Mouse (Mus musculus): Measurements from ENCODE around the gene Slc10a7.
A peak's percentile ranks its signal among the peaks of the same experiment; 100 is the strongest.
"Not testable (repeated sequence)": the region's sequence is repeated elsewhere in the genome, so short reads cannot be mapped to it uniquely, and the experiment has no call there.

The Slc10a7 gene

DNA sequence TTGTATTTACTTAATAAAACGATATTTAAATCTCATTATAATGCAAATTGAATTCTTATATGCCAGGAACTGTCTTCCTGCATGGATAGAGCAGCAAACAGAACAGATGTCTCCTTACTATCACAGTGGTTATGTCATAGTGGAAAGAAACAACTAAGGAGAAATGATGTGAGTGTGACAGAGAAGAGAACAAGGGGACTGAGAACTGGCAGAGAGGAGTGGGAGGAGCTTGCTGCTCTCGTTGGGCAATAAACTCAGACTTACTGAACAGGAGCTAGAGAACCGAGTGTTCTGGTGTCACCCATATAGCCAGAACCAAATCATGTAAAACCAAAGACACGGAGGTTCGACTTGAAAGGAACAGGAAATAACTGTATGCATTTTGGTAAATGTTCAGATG lies 158.3 kb downstream of the Slc10a7 start:
- no peak for DNase-seq (ENCODE audit: low read depth, low spot score)

GRCm38 (mm10) chr8:78668206-78668605 lies 159.1 kb downstream of the Slc10a7 start:
- DNase-seq (ENCODE audit: low read depth, low spot score): no peak

GRCm38 (mm10) chr8:78670241-78670640 lies 161.1 kb downstream of the Slc10a7 start:
- DNase-seq (ENCODE audit: low read depth, low spot score): no peak

DNA sequence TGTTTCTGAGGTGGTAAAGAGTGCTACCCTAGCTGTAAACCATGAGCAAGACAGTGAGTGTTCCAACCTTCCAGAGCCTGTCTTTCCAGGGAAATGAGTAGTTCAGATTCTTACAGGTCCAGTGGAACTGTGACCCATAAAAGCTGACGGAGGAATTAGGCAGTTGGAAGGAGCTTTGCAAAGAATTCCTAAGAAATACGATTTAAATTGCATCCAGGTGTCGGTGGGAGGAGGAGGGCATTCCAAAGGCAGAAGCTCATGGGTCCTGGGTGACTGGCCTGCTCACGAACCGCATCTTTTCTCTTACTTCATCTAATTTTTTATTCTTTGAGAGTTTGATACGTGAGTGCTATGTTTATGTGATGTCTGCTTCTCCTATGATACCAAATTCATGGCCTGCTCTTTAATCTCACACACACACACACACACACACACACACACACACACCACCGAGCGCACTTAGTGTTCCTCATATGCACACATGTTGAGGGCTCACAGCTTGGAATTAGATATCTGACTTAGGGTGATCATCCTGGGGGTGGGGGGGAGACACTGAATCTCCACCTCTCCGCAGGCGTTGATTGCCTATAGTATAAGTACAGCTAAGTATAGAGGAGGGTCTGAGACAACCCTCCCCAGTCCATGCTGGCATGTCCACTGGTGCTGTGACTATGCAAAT lies 169.5 kb downstream of the Slc10a7 start:
- no peak for DNase-seq (ENCODE audit: low read depth, low spot score)

DNA sequence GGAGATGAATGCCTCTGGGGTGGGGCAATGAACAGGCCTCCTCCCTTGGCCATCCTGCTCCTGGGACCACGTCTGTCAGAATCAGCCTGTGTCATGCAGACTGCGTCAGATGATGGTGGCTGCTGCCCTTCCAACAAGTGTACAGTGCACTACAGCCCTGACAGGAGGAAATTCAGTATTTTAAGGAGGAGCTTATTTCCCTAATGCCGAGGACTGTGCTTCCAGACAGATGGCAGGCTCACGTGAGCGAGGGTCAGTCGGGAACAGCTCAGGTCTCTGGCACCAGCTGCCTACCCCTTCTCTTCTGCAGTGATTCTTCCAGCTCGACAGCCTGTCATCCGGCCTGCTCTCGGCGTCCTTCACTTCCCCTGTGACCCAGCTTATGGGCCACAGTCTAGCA lies 181.6 kb downstream of the Slc10a7 start:
- DNase-seq (ENCODE audit: low read depth, low spot score): no peak

GRCm38 (mm10) chr8:78698331-78698741 lies 189.2 kb downstream of the Slc10a7 start:
- DNase-seq (ENCODE audit: low read depth, low spot score): peak; percentile 57

- no peak for DNase-seq (ENCODE audit: low read depth, low spot score)
Measured at GRCm38 (mm10) chr8:78703068-78703820, 194.1 kb downstream of the Slc10a7 start.

DNA sequence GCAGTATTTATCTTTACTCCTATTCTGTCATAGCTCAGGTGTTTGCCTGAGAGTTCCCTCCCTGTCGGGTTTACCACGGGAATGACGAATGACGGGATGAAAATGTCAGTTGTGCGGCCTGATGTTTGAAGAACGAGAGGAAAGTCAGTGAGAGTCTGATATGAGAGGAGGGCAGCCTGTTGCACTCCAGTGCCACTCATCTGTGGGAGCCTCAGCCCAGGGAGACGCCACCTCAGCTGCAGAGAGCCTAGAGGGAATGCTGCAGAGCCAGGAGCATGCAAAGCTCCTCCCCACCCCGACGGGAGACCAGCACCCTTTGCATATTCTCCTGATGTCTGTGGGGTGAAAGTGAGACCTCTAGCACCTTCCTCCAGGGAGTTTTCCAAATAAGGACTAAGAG lies 196.8 kb downstream of the Slc10a7 start:
- DNase-seq (ENCODE audit: low read depth, low spot score): no peak

GRCm38 (mm10) chr8:78709948-78710644 lies 200.9 kb downstream of the Slc10a7 start:
- no peak for DNase-seq (ENCODE audit: low read depth, low spot score)

GRCm38 (mm10) chr8:78710961-78711360 lies 201.8 kb downstream of the Slc10a7 start:
- DNase-seq (ENCODE audit: low read depth, low spot score): no peak

- no peak for DNase-seq (ENCODE audit: low read depth, low spot score)
Measured at GRCm38 (mm10) chr8:78714880-78715279, 205.7 kb downstream of the Slc10a7 start.

DNA sequence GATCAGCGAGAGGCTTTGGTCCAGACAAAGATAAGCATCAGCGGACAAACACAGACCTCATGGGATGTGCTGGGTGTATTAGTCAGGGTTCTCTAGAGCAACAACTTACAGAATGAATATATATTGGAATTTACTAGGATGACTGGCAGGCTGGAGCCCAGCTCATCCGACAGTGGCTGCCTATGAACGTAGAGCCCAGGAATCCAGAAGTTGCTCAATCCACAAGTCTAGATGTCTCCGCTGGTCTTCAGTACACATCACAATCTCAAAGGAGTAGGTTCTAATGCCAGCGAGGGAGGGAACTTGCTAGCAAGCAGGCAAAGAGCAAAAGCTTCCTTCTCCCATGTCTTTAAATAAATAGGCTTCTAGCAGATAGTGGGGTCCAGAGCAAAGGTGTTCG lies 207.4 kb downstream of the Slc10a7 start:
- no peak for DNase-seq (ENCODE audit: low read depth, low spot score)

- not testable (repeated sequence) for DNase-seq (ENCODE audit: low read depth, low spot score)
Measured at GRCm38 (mm10) chr8:78717191-78717590, 208.0 kb downstream of the Slc10a7 start.

DNA sequence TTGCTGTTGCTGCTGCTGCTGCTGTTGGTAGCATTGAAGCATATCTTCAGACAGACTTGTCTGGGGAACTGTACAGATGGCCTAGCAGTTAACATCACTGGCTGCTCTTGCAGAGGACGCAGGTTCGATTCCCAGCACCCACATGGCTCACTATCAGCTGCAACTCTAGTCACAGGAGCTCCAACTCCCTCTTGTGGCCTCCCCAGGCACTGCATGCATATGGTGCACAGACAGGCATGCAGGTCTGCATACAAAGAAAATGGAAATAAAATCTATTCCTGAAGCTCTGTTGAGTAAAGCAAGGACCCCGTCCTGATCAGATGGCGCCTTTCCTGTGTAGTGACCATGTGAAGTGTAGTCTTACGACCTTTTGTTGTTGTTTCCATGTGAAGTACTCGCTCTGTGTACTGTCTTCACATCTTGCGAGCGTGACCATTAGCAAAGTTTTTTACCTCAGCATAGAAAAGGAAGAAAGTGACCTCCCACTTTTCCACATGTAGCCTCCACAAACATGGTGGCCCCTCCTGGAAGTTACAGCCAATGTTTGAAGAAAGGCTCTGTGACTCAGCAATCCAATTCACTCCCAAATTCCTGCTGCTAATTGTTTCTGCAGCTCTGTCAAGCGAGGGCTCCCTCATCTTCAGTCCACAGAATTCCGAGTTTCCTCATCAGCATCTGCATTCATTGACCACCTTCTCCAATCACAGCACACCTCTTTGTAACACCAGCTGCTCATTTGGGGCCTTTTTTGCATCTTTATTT lies 210.3 kb downstream of the Slc10a7 start:
- DNase-seq (ENCODE audit: low read depth, low spot score): no peak

DNA sequence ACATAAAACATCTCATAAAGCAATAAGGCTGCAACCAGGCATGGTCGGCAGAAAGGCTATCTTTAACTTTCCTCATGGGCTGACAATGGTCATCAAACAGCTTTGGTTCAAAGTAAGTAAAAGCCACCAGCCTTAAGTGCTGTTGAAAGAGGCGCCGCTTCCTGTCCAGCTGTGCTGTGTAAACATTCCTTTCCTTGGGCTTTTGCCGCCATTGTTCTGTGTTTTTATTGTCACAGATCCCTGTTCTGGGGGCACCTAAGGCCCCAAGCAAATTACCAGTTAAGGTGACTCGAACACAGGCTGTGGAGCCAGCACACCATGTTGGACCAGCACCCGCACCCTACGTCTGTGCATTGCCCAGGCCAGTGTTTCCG lies 210.9 kb downstream of the Slc10a7 start:
- DNase-seq (ENCODE audit: low read depth, low spot score): no peak

DNA sequence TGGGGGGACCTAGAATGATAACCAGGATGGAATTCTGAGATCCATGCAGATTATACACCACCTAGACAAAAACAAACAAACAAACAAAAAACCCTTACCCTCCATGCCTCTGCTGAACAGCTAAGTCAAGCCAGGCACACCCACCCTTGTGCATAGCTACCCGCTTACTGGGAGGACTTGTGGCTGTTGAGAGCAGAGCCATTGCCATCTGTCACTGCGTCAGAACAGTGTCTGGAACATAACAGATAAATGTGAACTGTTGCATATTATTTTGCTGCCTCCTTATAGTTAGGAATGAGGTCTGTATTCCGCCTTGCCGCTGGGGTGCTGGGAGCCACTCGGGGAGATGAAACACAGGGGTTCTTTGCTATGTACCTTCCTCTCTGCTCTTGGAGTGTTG lies 212.4 kb downstream of the Slc10a7 start:
- DNase-seq (ENCODE audit: low read depth, low spot score): no peak

GRCm38 (mm10) chr8:78722201-78722600 lies 213.1 kb downstream of the Slc10a7 start:
- DNase-seq (ENCODE audit: low read depth, low spot score): no peak

DNA sequence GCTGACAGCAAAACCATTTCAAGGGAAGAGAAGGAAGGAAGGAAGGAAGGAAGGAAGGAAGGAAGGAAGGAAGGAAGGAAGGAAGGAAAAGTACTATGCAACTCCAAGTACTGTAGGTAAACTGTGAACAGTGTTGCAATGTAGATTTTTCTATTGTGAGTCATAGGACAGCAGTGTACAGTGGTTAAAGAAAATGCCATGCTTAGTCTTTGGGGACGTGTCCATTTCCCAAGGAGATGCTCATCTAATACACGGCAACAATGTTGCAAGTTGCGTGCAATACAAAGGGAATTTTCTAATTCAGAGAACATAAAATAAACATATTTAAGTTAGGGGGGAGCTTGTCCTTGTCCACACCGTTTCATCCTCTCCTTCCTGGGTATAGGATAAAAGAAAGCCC lies 215.7 kb downstream of the Slc10a7 start:
- DNase-seq (ENCODE audit: low read depth, low spot score): no peak

DNA sequence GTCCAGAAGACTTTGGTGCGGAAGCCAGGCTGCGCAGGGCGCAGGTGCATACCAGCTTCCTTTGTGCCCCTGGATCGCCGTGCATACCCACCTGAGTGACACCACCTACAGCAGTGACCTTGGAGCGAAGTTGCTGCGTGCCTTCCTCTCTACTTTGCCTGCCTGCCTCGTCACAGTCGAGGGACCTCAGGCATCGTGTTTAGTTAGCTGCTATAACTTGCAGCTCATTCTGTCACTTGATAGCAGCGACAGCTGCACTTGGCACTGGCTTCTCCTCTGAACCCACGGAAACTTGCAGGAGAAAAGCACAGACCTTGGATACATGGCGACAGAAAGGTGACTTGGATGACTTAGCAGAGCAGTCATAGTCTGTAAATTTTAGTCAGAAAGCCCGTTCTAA lies 219.1 kb downstream of the Slc10a7 start:
- DNase-seq (ENCODE audit: low read depth, low spot score): no peak

DNA sequence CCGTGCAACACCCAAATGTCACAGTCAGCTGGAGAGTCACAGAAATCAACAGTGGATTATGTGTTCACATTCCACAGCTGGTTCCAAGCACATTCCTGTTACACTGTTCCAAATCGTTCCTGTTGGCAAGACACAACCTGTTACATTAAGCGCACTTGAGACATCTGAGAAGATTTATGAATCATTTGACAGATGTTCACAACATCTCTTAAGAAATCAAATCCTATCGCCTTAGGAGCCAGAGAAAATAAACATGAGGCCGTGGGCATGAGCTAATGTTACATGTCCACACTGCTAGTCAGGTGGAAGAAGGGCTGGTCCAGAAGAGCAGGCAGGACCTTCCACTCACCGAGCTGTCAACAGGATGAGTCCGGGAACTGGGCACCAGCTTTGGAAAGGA lies 223.3 kb downstream of the Slc10a7 start:
- DNase-seq (ENCODE audit: low read depth, low spot score): no peak

GRCm38 (mm10) chr8:78732995-78733512 lies 223.9 kb downstream of the Slc10a7 start:
- DNase-seq (ENCODE audit: low read depth, low spot score): no peak
